Mouse (Mus musculus) E14TG2a.4 (cell line): Measurements from ENCODE around the gene Phactr1.

ENCODE experiments used
- H3K27me3 ChIP-seq: 2 replicates; pipeline ENCODE4 v1.6.1; 2014; ENCODE audit warnings: low read length, control low read depth; ENCODE audit not compliant: insufficient read depth
- H3K36me3 ChIP-seq: 2 replicates; pipeline ENCODE4 v1.6.1; 2014; ENCODE audit warnings: low read length, control low read depth; ENCODE audit not compliant: insufficient read depth
- H3K4me1 ChIP-seq: replicated peaks from 2 replicates; pipeline ENCODE4 v1.6.1; 2014; ENCODE audit warnings: low read depth, low read length, control low read depth
- H3K4me3 ChIP-seq: replicated peaks from 2 replicates; pipeline ENCODE4 v1.5.1; 2014; ENCODE audit warnings: mild to moderate bottlenecking, low read length
- H3K9me3 ChIP-seq: 2 replicates; pipeline ENCODE4 v1.6.1; 2014; ENCODE audit warnings: low read length, control low read depth
- CTCF ChIP-seq: conservative IDR thresholded peaks from 2 replicates; pipeline ENCODE4 v1.5.1; 2014; ENCODE audit warnings: low read length
- NANOG ChIP-seq: IDR thresholded peaks from 2 replicates; pipeline ENCODE4 v1.6.1; 2014; ENCODE audit warnings: borderline replicate concordance, low read length, mixed read lengths
- POU5F1 ChIP-seq: IDR thresholded peaks from 2 replicates; pipeline ENCODE4 v1.6.1; 2014; ENCODE audit warnings: low read length, borderline replicate concordance

The Phactr1 gene

DNA sequence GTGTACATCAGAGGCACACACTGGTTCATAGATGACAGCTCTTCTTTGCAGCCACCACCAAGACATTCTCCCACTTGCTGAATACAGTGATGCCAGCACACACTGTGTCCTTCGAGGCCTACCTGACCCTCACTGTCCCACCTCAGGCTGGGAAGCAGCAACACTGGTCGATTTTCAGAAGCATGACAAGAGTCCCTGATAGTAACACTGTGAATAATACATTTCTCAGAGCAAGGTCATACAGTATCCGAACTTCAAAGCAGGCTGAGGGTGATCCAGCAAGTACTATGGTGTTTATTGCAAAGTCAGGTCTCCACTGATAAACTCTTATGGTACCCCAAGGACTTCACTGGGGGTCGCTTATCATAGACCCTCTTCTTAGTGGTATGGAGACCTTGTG lies 390.1 kb downstream of the Phactr1 start:
- Histone ChIP-seq H3K27me3 (no peaks in the 10 kb centered on the region), H3K4me3 (no peak overlapping the region), H3K9me3 (no peaks in the 10 kb centered on the region), H3K36me3 (no peaks in the 10 kb centered on the region), H3K4me1 (no peaks in the 10 kb centered on the region)
- TF ChIP-seq CTCF (no peak), NANOG (no peak), POU5F1 (no peak)

- H3K27me3 ChIP-seq: no peaks in the 10 kb centered on the region
- H3K4me1 ChIP-seq: no peaks in the 10 kb centered on the region
- no peak for TF ChIP-seq CTCF
- no peak for TF ChIP-seq NANOG
- no peak for TF ChIP-seq POU5F1
- H3K4me3 ChIP-seq: no peak overlapping the region
- no peaks in the 10 kb centered on the region for H3K36me3 ChIP-seq
- no peaks in the 10 kb centered on the region for H3K9me3 ChIP-seq
Observed at GRCm38 (mm10) chr13:43070971-43071370, 390.5 kb downstream of the Phactr1 start.

DNA sequence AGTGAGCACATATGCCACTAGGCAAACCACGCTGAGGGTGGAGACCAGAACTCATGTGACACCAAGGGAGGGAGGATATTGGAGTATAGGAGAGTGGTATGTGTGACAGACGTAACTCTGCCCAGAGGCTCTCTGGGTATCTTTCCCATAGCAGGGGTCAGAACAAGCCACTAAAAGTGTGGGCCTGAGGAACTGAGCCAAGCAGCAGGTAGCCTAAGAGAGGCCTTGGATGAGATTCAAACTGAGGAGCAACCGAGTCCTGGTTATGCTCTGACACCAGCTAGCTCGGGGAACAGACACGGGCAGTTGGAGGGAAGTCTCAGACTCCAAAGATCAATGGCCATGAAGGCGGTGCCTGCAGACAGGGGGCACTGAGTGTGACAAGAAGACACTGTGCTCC lies 395.0 kb downstream of the Phactr1 start:
- Histone ChIP-seq H3K27me3 (no peaks in the 10 kb centered on the region), H3K9me3 (no peaks in the 10 kb centered on the region), H3K4me3 (no peak overlapping the region), H3K36me3 (no peaks in the 10 kb centered on the region), H3K4me1 (no peaks in the 10 kb centered on the region)
- TF ChIP-seq POU5F1: no peak

DNA sequence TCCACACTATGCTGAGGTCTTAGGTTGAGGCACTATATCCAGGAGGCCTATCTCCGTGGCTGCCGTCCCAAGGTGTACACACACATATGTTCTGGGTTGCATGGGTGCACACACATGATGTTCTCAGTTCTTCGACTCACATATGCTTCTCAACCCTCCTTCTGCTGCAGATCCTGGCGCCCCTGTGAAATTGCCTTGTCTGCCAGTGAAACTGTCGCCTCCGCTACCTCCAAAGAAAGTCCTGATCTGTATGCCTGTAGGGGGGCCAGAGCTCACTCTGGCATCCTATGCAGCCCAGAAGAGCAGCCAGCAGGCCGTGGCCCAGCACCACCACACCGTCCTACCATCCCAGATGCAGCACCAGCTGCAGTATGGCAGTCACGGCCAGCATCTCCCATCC lies 397.1 kb downstream of the Phactr1 start:
- Histone ChIP-seq H3K9me3 (no peaks in the 10 kb centered on the region), H3K4me3 (no peak overlapping the region), H3K27me3 (no peaks in the 10 kb centered on the region), H3K36me3 (no peaks in the 10 kb centered on the region), H3K4me1 (no peaks in the 10 kb centered on the region)
- TF ChIP-seq NANOG (no peak), POU5F1 (no peak), CTCF (no peak)

DNA sequence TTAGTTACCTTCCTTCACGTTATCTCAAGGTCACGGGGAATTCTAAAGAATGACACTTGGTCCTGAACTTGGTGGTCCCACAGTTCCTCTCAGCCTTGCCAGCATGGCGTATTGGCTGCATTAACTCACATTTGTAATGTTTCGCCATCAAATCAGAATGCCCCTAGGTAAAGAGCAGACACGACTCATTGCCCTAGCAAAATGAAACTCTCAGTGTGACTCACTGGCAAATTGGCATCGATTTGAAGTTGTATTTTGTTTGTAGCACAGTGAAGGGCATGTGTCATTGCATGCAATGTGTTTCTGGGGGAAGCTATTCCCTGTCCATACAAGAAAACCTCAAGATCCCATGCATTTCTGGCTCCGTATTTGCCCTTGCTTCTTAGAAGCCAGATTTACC lies 404.8 kb downstream of the Phactr1 start:
- H3K4me1 ChIP-seq: peaks cover 5% of the 10 kb centered on the region; the same call in 1 of the 2 replicates
- H3K9me3 ChIP-seq: 0 out of 2 replicates have a peak, but pooled peaks cover 4% of the 10 kb centered on the region
- H3K4me3 ChIP-seq: no peak overlapping the region
- no peaks in the 10 kb centered on the region for H3K36me3 ChIP-seq
- TF ChIP-seq CTCF (no peak), NANOG (no peak), POU5F1 (no peak)
- H3K27me3 ChIP-seq: no peaks in the 10 kb centered on the region

- H3K9me3 ChIP-seq: no peaks in the 10 kb centered on the region
- no peaks in the 10 kb centered on the region for H3K36me3 ChIP-seq
- H3K4me3 ChIP-seq: no peak overlapping the region
- no peaks in the 10 kb centered on the region for H3K4me1 ChIP-seq
- TF ChIP-seq POU5F1 (no peak), NANOG (no peak), CTCF (peak; percentile 68)
- no peaks in the 10 kb centered on the region for H3K27me3 ChIP-seq
Observed at GRCm38 (mm10) chr13:43094365-43094764, 413.9 kb downstream of the Phactr1 start.

GRCm38 (mm10) chr13:43102943-43103342 lies 422.5 kb downstream of the Phactr1 start:
- no peak for TF ChIP-seq NANOG
- TF ChIP-seq POU5F1: no peak
- TF ChIP-seq CTCF: no peak
- peaks cover 6% of the 10 kb centered on the region for H3K9me3 ChIP-seq
- H3K27me3 ChIP-seq: no peaks in the 10 kb centered on the region
- H3K36me3 ChIP-seq: no peaks in the 10 kb centered on the region
- no peak overlapping the region for H3K4me3 ChIP-seq
- no peaks in the 10 kb centered on the region for H3K4me1 ChIP-seq

GRCm38 (mm10) chr13:43104496-43104895 lies 424.1 kb downstream of the Phactr1 start:
- no peak overlapping the region for H3K4me3 ChIP-seq
- H3K36me3 ChIP-seq: no peaks in the 10 kb centered on the region
- TF ChIP-seq POU5F1 (no peak), NANOG (no peak), CTCF (peak; percentile 49)
- H3K27me3 ChIP-seq: no peaks in the 10 kb centered on the region
- H3K4me1 ChIP-seq: no peaks in the 10 kb centered on the region
- H3K9me3 ChIP-seq: peaks cover 6% of the 10 kb centered on the region

DNA sequence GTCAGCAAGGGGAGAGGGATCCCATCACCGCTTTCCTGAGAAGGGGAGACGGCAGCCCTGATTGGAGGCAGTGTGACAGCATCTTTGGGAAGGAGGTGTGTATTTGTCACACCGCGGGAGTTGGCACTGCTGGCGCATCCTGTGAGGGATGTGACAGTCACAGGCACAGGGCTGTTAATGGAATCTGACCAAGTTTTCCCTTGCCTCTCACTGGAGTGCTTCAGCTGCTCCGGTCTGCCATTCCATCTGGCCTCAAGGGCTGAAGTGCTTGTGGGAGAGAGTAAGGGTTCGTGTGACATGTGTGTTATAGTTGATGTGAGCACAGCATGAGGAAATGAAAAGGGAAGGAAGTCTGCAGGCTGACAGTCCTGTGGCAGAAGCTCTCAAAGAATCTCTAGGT lies 431.9 kb downstream of the Phactr1 start:
- Histone ChIP-seq H3K27me3 (peaks cover 3% of the 10 kb centered on the region), H3K9me3 (peaks cover 17% of the 10 kb centered on the region), H3K36me3 (no peaks in the 10 kb centered on the region), H3K4me1 (no peaks in the 10 kb centered on the region), H3K4me3 (no peak overlapping the region)
- no peak for TF ChIP-seq CTCF
- TF ChIP-seq NANOG: no peak
- TF ChIP-seq POU5F1: no peak
